Mouse (Mus musculus) erythroblast, embryonic 14.5 days (primary cell): ENCODE results near the gene Phactr2.

ENCODE experiments used
- GATA1 ChIP-seq: IDR thresholded peaks from 2 replicates; pipeline ENCODE4 v1.6.1; 2012; ENCODE audit warnings: low read length, inconsistent platforms, mixed read lengths
- TAL1 ChIP-seq: IDR thresholded peaks from 3 replicates; pipeline ENCODE4 v1.6.1; 2012; ENCODE audit warnings: low read length, inconsistent platforms, mixed read lengths

GRCm38 (mm10) chr10:13288296-13288695, 185.9 kb downstream of the Phactr2 start:
- TF ChIP-seq GATA1 (no peak), TAL1 (no peak)
